Mouse (Mus musculus): Measurements from ENCODE around the gene Prr29.

DNA sequence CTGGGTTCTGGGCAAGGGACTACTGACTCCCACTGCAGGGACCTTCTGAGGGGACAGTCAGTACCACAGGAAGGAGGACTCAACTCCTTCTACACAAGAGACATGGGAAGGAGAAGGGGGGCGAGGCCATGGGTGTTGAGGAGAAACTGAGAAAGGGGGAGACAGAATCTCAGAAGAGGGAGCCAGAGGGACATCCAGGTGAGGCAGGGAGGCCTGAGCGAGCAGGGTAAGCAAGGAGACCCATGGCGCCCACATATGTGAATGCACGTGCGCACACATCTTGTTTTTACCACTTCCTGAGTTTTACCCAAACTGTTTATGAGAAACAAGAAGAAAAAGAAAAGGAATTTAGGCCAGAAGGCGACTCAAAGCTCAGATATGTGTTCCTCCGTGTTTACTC, 47.5 kb upstream of the Prr29 start:
- no peak for TF ChIP-seq CTCF (IDR thresholded peaks at IDR 0.05 in 2 of 3, conservative IDR thresholded peaks at IDR 0.05 in 1 of 3; ENCODE audit: control insufficient read depth in 1 of 3, insufficient read depth in 1 of 3, low read depth in 2 of 3, low read length in 3 of 3, poor library complexity in 1 of 3, severe bottlenecking in 1 of 3)
- TF ChIP-seq ZNF384 (IDR thresholded peaks at IDR 0.05; ENCODE audit: low read depth, low read length): no peak
- no peak for TF ChIP-seq GATA1 (IDR thresholded peaks at IDR 0.05; ENCODE audit: low read depth, low read length)
- TF ChIP-seq TAL1 (IDR thresholded peaks at IDR 0.05; ENCODE audit: low read length): no peak
- TF ChIP-seq E2F4 (IDR thresholded peaks at IDR 0.05; ENCODE audit: borderline replicate concordance, low read depth, low read length): no peak
- no peak for TF ChIP-seq MAZ (IDR thresholded peaks at IDR 0.05; ENCODE audit: low read depth, low read length)
- TF ChIP-seq BHLHE40 (IDR thresholded peaks at IDR 0.05; ENCODE audit: borderline replicate concordance, low read depth, low read length): no peak
- no peak for TF ChIP-seq TBP (IDR thresholded peaks at IDR 0.05; ENCODE audit: low read depth, low read length)
- no peak for TF ChIP-seq HCFC1 (IDR thresholded peaks at IDR 0.05; ENCODE audit: low read depth, low read length)

Measured in MEL (cell line).